Mouse (Mus musculus) midbrain, embryonic 15.5 days (tissue): ENCODE measurements around the gene Gm21698. TPM values are rescaled to one million over a fixed set of nuclear protein-coding genes. Genes with fewer than 3 reads are reported as not detected.
"Not testable (repeated sequence)": the region's sequence is repeated elsewhere in the genome, so short reads cannot be mapped to it uniquely, and the experiment has no call there.

Experiments used
- ATAC-seq: fragments of 200-750 bp; cut with Nextera tagmentation; replicated peaks from 2 replicates; pipeline ENCODE4 v1.8.0; 2017; ENCODE audit warnings: moderate TSS enrichment
- H3K27ac ChIP-seq: fragments of 300-500 bp; sonication (generic); 2 replicates; pipeline ENCODE4 v1.5.1; 2015; ENCODE audit warnings: mild to moderate bottlenecking, inconsistent platforms
- H3K27me3 ChIP-seq: fragments of 300-500 bp; sonication (generic); replicated peaks from 2 replicates; pipeline ENCODE4 v1.6.1; 2015; ENCODE audit warnings: inconsistent platforms
- H3K36me3 ChIP-seq: fragments of 300-500 bp; sonication (generic); replicated peaks from 2 replicates; pipeline ENCODE4 v1.6.1; 2015; ENCODE audit warnings: inconsistent platforms
- H3K4me1 ChIP-seq: fragments of 300-500 bp; sonication (generic); 2 replicates; pipeline ENCODE4 v1.6.1; 2015; ENCODE audit warnings: inconsistent platforms
- H3K4me2 ChIP-seq: fragments of 300-500 bp; sonication (generic); 2 replicates; pipeline ENCODE4 v1.6.1; 2015; ENCODE audit warnings: inconsistent platforms, mild to moderate bottlenecking, moderate library complexity
- H3K4me3 ChIP-seq: fragments of 300-500 bp; sonication (generic); 2 replicates; pipeline ENCODE4 v1.5.1; 2015; ENCODE audit warnings: mild to moderate bottlenecking, inconsistent platforms
- H3K9ac ChIP-seq: fragments of 300-500 bp; sonication (generic); 2 replicates; pipeline ENCODE4 v1.6.1; 2015; ENCODE audit warnings: mild to moderate bottlenecking, inconsistent platforms
- H3K9me3 ChIP-seq: fragments of 300-500 bp; sonication (generic); 2 replicates; pipeline ENCODE4 v1.6.1; 2016; ENCODE audit warnings: inconsistent platforms
- WGBS: fragments of 180-500 bp; shearing (Covaris S2); methylation state at CpG from one replicate; pipeline ENCODE4 v1.1.7; 2015; ENCODE audit warnings: mixed read lengths; 5-methylcytosine and 5-hydroxymethylcytosine counted together
- polyA plus RNA-seq: library from polyadenylated mRNA; unstranded; fragments of >200 nt; fragmentation: Nextera tagmentation; extraction: Ambion mirVana; gene quantifications from 2 replicates; pipeline ENCODE4 v1.2.1, GENCODE M21; 2015

Gm21698 gene
- polyA plus RNA-seq = 0.09 and 0.46 TPM in 2 replicates

GRCm38 (mm10) chr5:25988550-25988949 lies at the start of gene Gm21698:
TSS of gene Gm21698 (minus strand) at chr5:25988650.
- H3K9ac ChIP-seq, H3K36me3 ChIP-seq, H3K9me3 ChIP-seq, H3K27me3 ChIP-seq, H3K4me3 ChIP-seq, H3K4me1 ChIP-seq, ATAC-seq, H3K4me2 ChIP-seq, H3K27ac ChIP-seq: not testable (repeated sequence)
- WGBS = no CpG with 5 or more reads among the region's 3 CpGs

- not testable (repeated sequence) for H3K27me3 ChIP-seq, ATAC-seq, H3K9me3 ChIP-seq, H3K27ac ChIP-seq, H3K4me3 ChIP-seq, H3K9ac ChIP-seq, H3K4me2 ChIP-seq, H3K36me3 ChIP-seq, H3K4me1 ChIP-seq
- WGBS = no CpG with 5 or more reads among the region's 3 CpGs
Observed at GRCm38 (mm10) chr5:26022816-26023215, 34.4 kb upstream of the Gm21698 start, which contains the start of gene Gm5862. TSS of gene Gm5862 (minus strand) at chr5:26022916.

GRCm38 (mm10) chr5:26007697-26008096 lies 19.2 kb upstream of the Gm21698 start:
- H3K27ac ChIP-seq, H3K27me3 ChIP-seq, H3K9ac ChIP-seq, ATAC-seq, H3K36me3 ChIP-seq, H3K9me3 ChIP-seq, H3K4me1 ChIP-seq: not testable (repeated sequence)
- WGBS = 71% methylated on average over 7 of the region's 7 CpGs
- Histone ChIP-seq H3K4me2 (peak overlapping the region; percentile 53), H3K4me3 (peak overlapping the region; percentile 37; the same call in 1 of the 2 replicates)

DNA sequence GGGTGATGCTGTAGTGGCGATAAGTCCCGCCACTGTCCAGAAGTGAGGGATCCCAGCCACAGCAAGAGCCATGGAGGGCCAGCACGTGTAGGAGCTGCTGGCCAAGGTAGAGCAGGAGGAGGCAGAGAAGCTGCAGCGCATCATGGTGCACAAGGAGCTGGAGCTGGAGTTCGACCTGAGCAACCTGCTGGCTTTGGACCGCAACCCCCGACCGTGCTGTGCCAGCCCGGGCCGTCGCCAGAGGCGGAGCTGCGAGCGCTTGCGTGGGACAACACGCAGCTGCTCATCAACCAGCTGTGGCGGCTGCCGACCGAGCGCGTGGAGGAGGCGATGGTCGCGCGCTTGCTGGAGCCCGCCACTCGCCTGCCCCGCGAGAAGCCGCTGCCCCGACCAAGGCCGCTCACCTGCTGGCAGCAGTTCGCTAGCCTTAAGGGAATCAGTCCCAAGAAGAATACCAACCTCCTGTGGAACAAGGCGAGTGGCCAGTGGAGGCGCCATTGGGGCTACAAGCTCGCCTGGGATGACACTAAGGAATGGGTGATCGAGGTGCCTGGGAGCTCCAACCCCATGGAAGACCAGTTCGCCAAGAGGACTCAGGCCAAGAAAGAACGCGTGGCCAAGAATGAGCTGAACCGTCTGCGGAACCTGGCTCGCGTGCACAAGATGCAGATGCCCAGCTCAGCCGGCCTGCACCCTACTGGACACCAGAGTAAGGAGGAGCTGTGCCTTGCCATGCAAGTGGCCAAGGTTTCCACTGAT lies 18.7 kb upstream of the Gm21698 start:
- not testable (repeated sequence) for H3K4me1 ChIP-seq, H3K9me3 ChIP-seq, H3K27ac ChIP-seq, H3K27me3 ChIP-seq, H3K36me3 ChIP-seq
- WGBS = 17% methylated on average over 45 of the region's 45 CpGs
- peak overlapping the region; percentile 53 for H3K4me2 ChIP-seq
- peak overlapping the region; percentile 37 for H3K4me3 ChIP-seq
- peak overlapping the region; percentile 20 for H3K9ac ChIP-seq
- ATAC-seq = peak; percentile 96

DNA sequence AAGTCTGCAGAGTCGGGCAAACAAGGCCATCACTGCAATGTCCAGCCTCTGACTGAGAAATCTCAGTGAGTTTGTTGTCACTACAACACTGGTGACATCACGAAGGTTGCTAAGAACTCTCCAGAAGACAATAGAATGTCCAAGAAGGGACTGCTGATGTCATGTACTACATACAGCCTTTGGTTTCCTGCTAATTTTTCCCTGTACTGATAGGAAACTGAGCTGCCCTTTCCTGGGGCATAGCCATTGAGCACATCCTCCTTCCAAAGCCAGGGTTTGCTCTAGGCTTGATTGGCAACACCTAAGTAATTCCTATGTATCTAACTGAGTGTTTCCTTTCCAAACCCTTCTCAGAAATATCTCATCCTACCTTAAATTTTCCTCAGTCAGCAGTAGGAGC lies 16.2 kb upstream of the Gm21698 start, which contains the start of gene Gm1979:
Gene Gm1979 (minus strand): TSS at position 101 of the 400 bp plus-strand sequence.
- not testable (repeated sequence) for H3K9ac ChIP-seq, ATAC-seq, H3K4me2 ChIP-seq, H3K27ac ChIP-seq, H3K9me3 ChIP-seq, H3K36me3 ChIP-seq, H3K4me1 ChIP-seq, H3K4me3 ChIP-seq, H3K27me3 ChIP-seq
- WGBS = 82% methylated on average over 1 of the region's 2 CpGs

- WGBS = no CpG with 5 or more reads among the region's 2 CpGs
- H3K9ac ChIP-seq = not testable (repeated sequence)
Observed at GRCm38 (mm10) chr5:25972563-25972962, 15.9 kb downstream of the Gm21698 start, which contains the start of gene Gm21680. TSS of gene Gm21680 (minus strand) at chr5:25972663.

GRCm38 (mm10) chr5:25957050-25957449 lies 31.4 kb downstream of the Gm21698 start:
- H3K9ac ChIP-seq, ATAC-seq, H3K27me3 ChIP-seq, H3K4me1 ChIP-seq, H3K36me3 ChIP-seq, H3K27ac ChIP-seq, H3K9me3 ChIP-seq: not testable (repeated sequence)
- Histone ChIP-seq H3K4me3 (peak overlapping the region; percentile 24), H3K4me2 (peak overlapping the region; percentile 39)
- 64% methylated on average over 17 of the region's 17 CpGs for WGBS

More at GRCm38 (mm10) chr5:25972563-25972962, 15.9 kb downstream of the Gm21698 start, which contains the start of gene Gm21680:
- not testable (repeated sequence) for H3K4me3 ChIP-seq, ATAC-seq, H3K27ac ChIP-seq, H3K27me3 ChIP-seq, H3K4me1 ChIP-seq, H3K9me3 ChIP-seq, H3K4me2 ChIP-seq, H3K36me3 ChIP-seq

DNA sequence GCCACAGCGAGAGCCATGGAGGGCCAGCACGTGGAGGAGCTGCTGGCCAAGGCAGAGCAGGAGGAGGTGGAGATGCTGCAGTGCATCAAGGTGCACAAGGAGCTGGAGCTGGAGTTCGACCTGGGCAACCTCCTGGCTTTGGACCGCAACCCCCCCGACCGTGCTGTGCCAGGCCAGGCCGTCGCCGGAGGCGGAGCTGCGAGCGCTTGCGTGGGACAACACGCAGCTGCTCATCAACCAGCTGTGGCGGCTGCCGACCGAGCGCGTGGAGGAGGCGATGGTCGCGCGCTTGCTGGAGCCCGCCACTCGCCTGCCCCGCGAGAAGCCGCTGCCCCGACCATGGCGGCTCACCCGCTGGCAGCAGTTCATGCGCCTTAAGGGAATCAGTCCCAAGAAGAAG lies 31.8 kb downstream of the Gm21698 start:
- not testable (repeated sequence) for H3K36me3 ChIP-seq, H3K4me1 ChIP-seq, H3K27me3 ChIP-seq, H3K9me3 ChIP-seq, H3K9ac ChIP-seq, H3K27ac ChIP-seq
- peak; percentile 80 for ATAC-seq
- H3K4me2 ChIP-seq = peak overlapping the region; percentile 39
- H3K4me3 ChIP-seq = peak overlapping the region; percentile 24
- 34% methylated on average over 32 of the region's 32 CpGs for WGBS

- H3K36me3 ChIP-seq, H3K4me1 ChIP-seq, H3K4me2 ChIP-seq, H3K9ac ChIP-seq, H3K27ac ChIP-seq, H3K4me3 ChIP-seq, H3K27me3 ChIP-seq, ATAC-seq, H3K9me3 ChIP-seq: not testable (repeated sequence)
- WGBS = 78% methylated on average over 2 of the region's 2 CpGs
Observed at GRCm38 (mm10) chr5:25954317-25954716, 34.1 kb downstream of the Gm21698 start, which contains the start of gene Gm21671. TSS of gene Gm21671 (minus strand) at chr5:25954417.

- H3K36me3 ChIP-seq, H3K9me3 ChIP-seq, H3K9ac ChIP-seq, H3K27me3 ChIP-seq, H3K4me1 ChIP-seq, ATAC-seq, H3K4me2 ChIP-seq, H3K27ac ChIP-seq, H3K4me3 ChIP-seq: not testable (repeated sequence)
- WGBS = 83% methylated on average over 2 of the region's 2 CpGs
Observed at GRCm38 (mm10) chr5:25945391-25945790, 43.1 kb downstream of the Gm21698 start.

DNA sequence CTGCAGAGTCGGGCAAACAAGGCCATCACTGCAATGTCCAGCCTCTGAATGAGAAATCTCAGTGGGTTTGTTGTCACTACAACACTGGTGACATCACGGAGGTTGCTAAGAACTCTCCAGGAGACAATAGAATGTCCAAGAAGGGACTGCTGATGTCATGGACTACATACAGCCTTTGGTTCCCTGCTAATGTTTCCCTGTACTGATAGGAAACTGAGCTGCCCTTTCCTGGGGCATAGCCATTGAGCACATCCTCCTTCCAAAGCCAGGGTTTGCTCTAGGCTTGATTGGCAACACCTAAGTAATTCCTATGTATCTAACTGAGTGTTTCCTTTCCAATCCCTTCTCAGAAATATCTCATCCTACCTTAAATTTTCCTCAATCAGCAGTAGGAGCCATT lies 46.2 kb downstream of the Gm21698 start, which contains the start of gene Gm21663:
Gene Gm21663 (minus strand): TSS at position 101 of the 400 bp plus-strand sequence.
- WGBS = 57% methylated on average over 2 of the region's 2 CpGs
- H3K4me3 ChIP-seq, H3K4me2 ChIP-seq, H3K36me3 ChIP-seq, H3K9ac ChIP-seq, H3K9me3 ChIP-seq, H3K4me1 ChIP-seq, H3K27me3 ChIP-seq, ATAC-seq, H3K27ac ChIP-seq: not testable (repeated sequence)
